7 mouse cellular contexts compared by ENCODE assay signal in genomic region chr14:118642940-118643591, GRCm38 (mm10).
DNase-seq lines count a peak whose midpoint lies in the region; ATAC-seq and TF ChIP-seq lines count a peak whose summit lies in the region.
"Not testable (repeated sequence)": the region's sequence is repeated elsewhere in the genome, so short reads cannot be mapped to it uniquely, and the experiment has no call there.

No protein-coding gene starts in this region.

- 89% methylated on average over 13 of the region's 13 CpGs for WGBS in embryonic facial prominence, embryonic 14.5 days
- 75% methylated on average over 13 of the region's 13 CpGs for WGBS in intestine, embryonic 14.5 days
- 80% methylated on average over 12 of the region's 13 CpGs for WGBS in kidney, embryonic 16.5 days
- 51% methylated on average over 13 of the region's 13 CpGs for WGBS in liver, embryonic 14.5 days (ENCODE audit: insufficient replicate concordance)
- 65% methylated on average over 13 of the region's 13 CpGs for whole genome bisulfite sequencing in lung, embryonic 16.5 days
- 78% methylated on average over 13 of the region's 13 CpGs for WGBS in stomach, embryonic 14.5 days

- not testable (repeated sequence) for H3K36me3 ChIP-seq in embryonic facial prominence, embryonic 14.5 days (ENCODE audit: control insufficient read depth, insufficient read depth, low read length); intestine, embryonic 14.5 days (ENCODE audit: control insufficient read depth, insufficient read depth, low read length); kidney, embryonic 16.5 days (ENCODE audit: insufficient read depth, low read length); liver, embryonic 14.5 days (replicated peaks; ENCODE audit: control insufficient read depth, insufficient read depth, low read depth); lung, embryonic 16.5 days (ENCODE audit: control insufficient read depth, insufficient read depth, low read length); stomach, embryonic 14.5 days (ENCODE audit: control insufficient read depth, insufficient read depth, low read length)

- not testable (repeated sequence) for H3K4me1 ChIP-seq in embryonic facial prominence, embryonic 14.5 days (ENCODE audit: control insufficient read depth, insufficient read depth, low read length); intestine, embryonic 14.5 days (replicated peaks; ENCODE audit: control insufficient read depth, insufficient read depth, low read length); kidney, embryonic 16.5 days (ENCODE audit: insufficient read depth, low read length); lung, embryonic 16.5 days (replicated peaks; ENCODE audit: control insufficient read depth, insufficient read depth, low read length); stomach, embryonic 14.5 days (ENCODE audit: control insufficient read depth, insufficient read depth, low read length)
- H3K4me1 ChIP-seq in liver, embryonic 14.5 days (replicated peaks; ENCODE audit: control insufficient read depth in 2 of 2, insufficient read depth in 2 of 2, low read length in 1 of 2), result peaks cover 11 to 21% of the 10 kb centered on the region in 2 experiments

- not testable (repeated sequence) for H3K27ac ChIP-seq in embryonic facial prominence, embryonic 14.5 days (replicated peaks; ENCODE audit: low read depth, low read length); intestine, embryonic 14.5 days (ENCODE audit: low read depth); lung, embryonic 16.5 days (ENCODE audit: low read length); stomach, embryonic 14.5 days (ENCODE audit: low read length)
- H3K27ac ChIP-seq in kidney, embryonic 16.5 days (ENCODE audit: low read length), result peak overlapping the region; percentile 20; the same call in 1 of the 2 replicates
- peak overlapping the region; percentile 69 for H3K27ac ChIP-seq in liver, embryonic 14.5 days

- not testable (repeated sequence) for TF ChIP-seq EP300 in liver, embryonic 14.5 days (IDR thresholded peaks at IDR 0.05; ENCODE audit: low read depth)

- peak; percentile 17 for DNase-seq in embryonic facial prominence, embryonic 14.5 days (ENCODE audit: low spot score)
- not testable (repeated sequence) for DNase-seq in intestine, embryonic 14.5 days (ENCODE audit: low spot score)
- peak in 1 of 3 experiments; percentile 52 for DNase-seq in liver, embryonic 14.5 days (ENCODE audit: low read depth in 3 of 3, low spot score in 3 of 3)
- peak; percentile 44 for DNase-seq in urinary bladder, postnatal 14 days (ENCODE audit: low spot score)

- H3K4me2 ChIP-seq in embryonic facial prominence, embryonic 14.5 days (ENCODE audit: low read depth, low read length); intestine, embryonic 14.5 days (ENCODE audit: low read length); kidney, embryonic 16.5 days (replicated peaks; ENCODE audit: low read depth, low read length); lung, embryonic 16.5 days (ENCODE audit: low read depth, low read length); stomach, embryonic 14.5 days (replicated peaks; ENCODE audit: low read depth, low read length): not testable (repeated sequence)
- H3K4me2 ChIP-seq in liver, embryonic 14.5 days (ENCODE audit: low read depth), result peak overlapping the region; percentile 54

- H3K27me3 ChIP-seq in embryonic facial prominence, embryonic 14.5 days (replicated peaks; ENCODE audit: control insufficient read depth, insufficient read depth, low read length); intestine, embryonic 14.5 days (replicated peaks; ENCODE audit: control insufficient read depth, insufficient read depth, low read length); kidney, embryonic 16.5 days (ENCODE audit: insufficient read depth, low read length); liver, embryonic 14.5 days (ENCODE audit: control insufficient read depth, insufficient read depth, low read length); lung, embryonic 16.5 days (ENCODE audit: control insufficient read depth, insufficient read depth, low read depth, low read length); stomach, embryonic 14.5 days (ENCODE audit: control insufficient read depth, insufficient read depth, low read length): not testable (repeated sequence)

- ATAC-seq in embryonic facial prominence, embryonic 14.5 days (ENCODE audit: low read depth), result peak; percentile 72; the same call in 1 of the 2 replicates
- peak; percentile 62; the same call in 1 of the 2 replicates for ATAC-seq in intestine, embryonic 14.5 days (replicated peaks; ENCODE audit: low FRiP score, low TSS enrichment, low read depth)
- ATAC-seq in kidney, embryonic 16.5 days (ENCODE audit: low FRiP score, low TSS enrichment), result not testable (repeated sequence)
- peak; percentile 81 for ATAC-seq in liver, embryonic 14.5 days (ENCODE audit: insufficient read depth)
- ATAC-seq in lung, embryonic 16.5 days (ENCODE audit: low read depth), result peak; percentile 72; the same call in 1 of the 2 replicates
- peak; percentile 85 for ATAC-seq in stomach, embryonic 14.5 days (ENCODE audit: insufficient number of reproducible peaks, insufficient read depth, low FRiP score, low read depth)

- not testable (repeated sequence) for H3K4me3 ChIP-seq in embryonic facial prominence, embryonic 14.5 days (ENCODE audit: low read depth, low read length); intestine, embryonic 14.5 days (ENCODE audit: low read depth, low read length); kidney, embryonic 16.5 days (ENCODE audit: low read length); liver, embryonic 14.5 days (ENCODE audit: insufficient read depth in 1 of 2, low read depth in 2 of 2, low read length in 2 of 2); lung, embryonic 16.5 days (ENCODE audit: low read length); stomach, embryonic 14.5 days (ENCODE audit: low read depth, low read length)

- TF ChIP-seq CTCF in liver, embryonic 14.5 days (IDR thresholded peaks at IDR 0.05; ENCODE audit: low read depth), result not testable (repeated sequence)

- H3K9ac ChIP-seq in embryonic facial prominence, embryonic 14.5 days (ENCODE audit: low read depth, low read length); intestine, embryonic 14.5 days (ENCODE audit: low read length); kidney, embryonic 16.5 days (replicated peaks; ENCODE audit: low read length); liver, embryonic 14.5 days (replicated peaks); lung, embryonic 16.5 days (ENCODE audit: low read length); stomach, embryonic 14.5 days (replicated peaks; ENCODE audit: low read depth, low read length): not testable (repeated sequence)

- not testable (repeated sequence) for H3K9me3 ChIP-seq in embryonic facial prominence, embryonic 14.5 days (ENCODE audit: control insufficient read depth, low read length); intestine, embryonic 14.5 days (ENCODE audit: control insufficient read depth, low read length); kidney, embryonic 16.5 days (ENCODE audit: low read length); liver, embryonic 14.5 days (ENCODE audit: control insufficient read depth, low read length); lung, embryonic 16.5 days (ENCODE audit: control insufficient read depth, low read length); stomach, embryonic 14.5 days (ENCODE audit: control insufficient read depth, low read depth, low read length)
